Mouse (Mus musculus) cerebellum, adult 2 months (tissue): ENCODE measurements at regions not wholly inside any gene's neighbourhood (a gene's known extent, or its start where the extent isn't known, plus 50 kb on each side); places are given as distances from the start of the nearest gene placed in this dataset.

Experiments used
- DNase-seq, 2 experiments: peaks; one replicate each; pipeline ENCODE4 v3.0.0; 2021
- H3K27ac ChIP-seq: fragments of 200-500 bp; 2 replicates; pipeline ENCODE4 v1.5.1; 2012; ENCODE audit warnings: low read length, control low read depth, inconsistent platforms; ENCODE audit not compliant: insufficient read depth
- H3K27me3 ChIP-seq: fragments of 200-500 bp; 2 replicates; pipeline ENCODE4 v1.6.1; 2012; ENCODE audit warnings: inconsistent platforms, mild to moderate bottlenecking, low read length, moderate library complexity; ENCODE audit not compliant: control insufficient read depth, insufficient read depth
- H3K4me1 ChIP-seq: fragments of 200-500 bp; 2 replicates; pipeline ENCODE4 v1.6.1; 2011; ENCODE audit warnings: low read length; ENCODE audit not compliant: control insufficient read depth, insufficient read depth
- H3K4me3 ChIP-seq: fragments of 200-500 bp; replicated peaks from 2 replicates; pipeline ENCODE3; 2011; ENCODE audit warnings: mild to moderate bottlenecking, low read depth, low read length, control low read depth; ENCODE audit not compliant: insufficient read depth
- CTCF ChIP-seq: fragments of 200-500 bp; IDR thresholded peaks from 2 replicates; pipeline ENCODE4 v1.5.1; 2011; ENCODE audit warnings: low read depth, mild to moderate bottlenecking, control low read depth, low read length, moderate library complexity, borderline replicate concordance; ENCODE audit not compliant: insufficient read depth
- POLR2A ChIP-seq: fragments of 200-500 bp; IDR thresholded peaks from 2 replicates; pipeline ENCODE4 v1.6.1; 2011; ENCODE audit warnings: low read length, control low read depth, borderline replicate concordance; ENCODE audit not compliant: insufficient read depth
- WGBS: fragments of 180-500 bp; shearing (Covaris S2); methylation state at CpG from one replicate; pipeline ENCODE4 v1.1.7; 2018; 5-methylcytosine and 5-hydroxymethylcytosine counted together

GRCm38 (mm10) chr13:101225366-101225765 lies 392.1 kb upstream of the Slc30a5 start:
- no peak overlapping the region for H3K27ac ChIP-seq
- 77% methylated on average over 2 of the region's 2 CpGs for whole genome bisulfite sequencing
- H3K27me3 ChIP-seq, result no peaks in the 10 kb centered on the region
- DNase-seq, result no peak
- H3K4me3 ChIP-seq, result no peak overlapping the region
- TF ChIP-seq CTCF (no peak), POLR2A (no peak)
- H3K4me1 ChIP-seq, result peaks cover 4% of the 10 kb centered on the region; the same call in 1 of the 2 replicates

- H3K4me3 ChIP-seq, result no peak overlapping the region
- H3K27me3 ChIP-seq, result no peaks in the 10 kb centered on the region
- peaks cover 3% of the 10 kb centered on the region; the same call in 1 of the 2 replicates for H3K4me1 ChIP-seq
- no peak for DNase-seq
- WGBS, result 83% methylated on average over 7 of the region's 7 CpGs
- TF ChIP-seq CTCF (no peak), POLR2A (no peak)
- no peak overlapping the region for H3K27ac ChIP-seq
Measured at GRCm38 (mm10) chr13:101221331-101222043, 388.3 kb upstream of the Slc30a5 start.

GRCm38 (mm10) chr13:101219568-101219967 lies 386.3 kb upstream of the Slc30a5 start:
- Histone ChIP-seq H3K27ac (no peak overlapping the region), H3K4me3 (no peak overlapping the region), H3K4me1 (peaks cover 10% of the 10 kb centered on the region), H3K27me3 (no peaks in the 10 kb centered on the region)
- no peak for DNase-seq
- no peak for TF ChIP-seq POLR2A
- no peak for TF ChIP-seq CTCF
- WGBS, result 73% methylated on average over 5 of the region's 5 CpGs

GRCm38 (mm10) chr13:101216897-101217480 lies 383.8 kb upstream of the Slc30a5 start:
- Histone ChIP-seq H3K4me1 (peaks cover 15% of the 10 kb centered on the region), H3K27me3 (no peaks in the 10 kb centered on the region), H3K4me3 (no peak overlapping the region), H3K27ac (no peak overlapping the region)
- no peak for DNase-seq
- TF ChIP-seq POLR2A, result no peak
- no peak for TF ChIP-seq CTCF
- 72% methylated on average over 8 of the region's 8 CpGs for WGBS

GRCm38 (mm10) chr13:101216421-101216820 lies 383.2 kb upstream of the Slc30a5 start:
- TF ChIP-seq POLR2A (no peak), CTCF (no peak)
- H3K27ac ChIP-seq, result peak overlapping the region; percentile 19; the same call in 1 of the 2 replicates
- H3K27me3 ChIP-seq, result no peaks in the 10 kb centered on the region
- H3K4me3 ChIP-seq, result no peak overlapping the region
- peaks cover 15% of the 10 kb centered on the region for H3K4me1 ChIP-seq
- WGBS, result 74% methylated on average over 4 of the region's 4 CpGs
- no peak for DNase-seq

- peak; percentile 67 to 81 for DNase-seq
- TF ChIP-seq POLR2A (0 out of 2 replicates have a peak, but pooled peaks have one; percentile 19), CTCF (no peak)
- peaks cover 15% of the 10 kb centered on the region for H3K4me1 ChIP-seq
- H3K27ac ChIP-seq, result peak overlapping the region; percentile 76
- no peaks in the 10 kb centered on the region for H3K27me3 ChIP-seq
- H3K4me3 ChIP-seq, result peak overlapping the region; percentile 2
- WGBS, result 16% methylated on average over 11 of the region's 11 CpGs
Measured at GRCm38 (mm10) chr13:101215792-101216221, 382.6 kb upstream of the Slc30a5 start.

GRCm38 (mm10) chr13:101215131-101215641 lies 382.0 kb upstream of the Slc30a5 start:
- Histone ChIP-seq H3K27ac (peak overlapping the region; percentile 76), H3K27me3 (no peaks in the 10 kb centered on the region), H3K4me3 (no peak overlapping the region), H3K4me1 (peaks cover 15% of the 10 kb centered on the region)
- 29% methylated on average over 5 of the region's 5 CpGs for WGBS
- DNase-seq, result no peak
- TF ChIP-seq POLR2A (no peak), CTCF (no peak)

- Histone ChIP-seq H3K27ac (no peak overlapping the region), H3K27me3 (no peaks in the 10 kb centered on the region), H3K4me3 (no peak overlapping the region), H3K4me1 (peaks cover 15% of the 10 kb centered on the region)
- WGBS, result 91% methylated on average over 2 of the region's 2 CpGs
- TF ChIP-seq POLR2A (no peak), CTCF (no peak)
- no peak for DNase-seq
Measured at GRCm38 (mm10) chr13:101214094-101214493, 380.9 kb upstream of the Slc30a5 start.
